20 mouse cellular contexts compared by ENCODE assay signal in genomic region chr3:18706356-18706755, GRCm38 (mm10).
DNase-seq lines count a peak whose midpoint lies in the region; ATAC-seq and TF ChIP-seq lines count a peak whose summit lies in the region.
"Had no signal": no experiment of that assay in that cellular context is flagged by ENCODE, and none has a peak within 500 bp of the region (broad histone marks: within the 10 kb centered on the region; RNA-seq: fewer than 3 reads in every experiment).

No protein-coding gene starts in this region.

- TF ChIP-seq RAD21 in CH12.LX (IDR thresholded peaks at IDR 0.05; ENCODE audit: low read depth, low read length), result no peak

- no peak for TF ChIP-seq CTCF in CH12.LX (conservative IDR thresholded peaks at IDR 0.05 in 1 of 2, IDR thresholded peaks at IDR 0.05 in 1 of 2; ENCODE audit: low read depth in 2 of 2, low read length in 2 of 2)

- in situ Hi-C loops in CH12.LX (cut with MboI; ENCODE audit: low pct_ligation_motif_present, low pct_unique_long_range_greater_than_20kb, low sequenced_read_pairs), result no loop called here

- no peaks in the 10 kb centered on the region for H3K79me2 ChIP-seq in CH12.LX (replicated peaks; ENCODE audit: control insufficient read depth, extremely low read depth, insufficient read depth, poor library complexity, severe bottlenecking)

- H3K36me3 ChIP-seq in forebrain, embryonic 13.5 days (ENCODE audit: poor library complexity, severe bottlenecking), result no peaks in the 10 kb centered on the region
- H3K36me3 ChIP-seq in forebrain, embryonic 10.5 days (replicated peaks), result no peaks in the 10 kb centered on the region
- no peaks in the 10 kb centered on the region for H3K36me3 ChIP-seq in CH12.LX (replicated peaks in 1 of 2; ENCODE audit: control insufficient read depth in 1 of 2, insufficient read depth in 1 of 2, low read length in 1 of 2)
- H3K36me3 ChIP-seq: embryonic facial prominence, embryonic 12.5 days; heart, embryonic 15.5 days; hindbrain, embryonic 13.5 days had no signal

- no peak for TF ChIP-seq EP300 in CH12.LX (IDR thresholded peaks at IDR 0.05; ENCODE audit: low read length)

- H3K4me2 ChIP-seq in forebrain, embryonic 13.5 days, result no peak overlapping the region
- no peak overlapping the region for H3K4me2 ChIP-seq in CH12.LX (ENCODE audit: insufficient read depth, low read depth, poor library complexity, severe bottlenecking)
- H3K4me2 ChIP-seq: embryonic facial prominence, embryonic 12.5 days; heart, embryonic 11.5 days; heart, embryonic 15.5 days; hindbrain, embryonic 13.5 days had no signal

- DNase-seq in forebrain, embryonic 10.5 days (ENCODE audit: extremely low spot score, low spot score), result no peak
- no peak for DNase-seq in frontal cortex, postnatal 36 days (ENCODE audit: low spot score in 2 of 2)
- DNase-seq in CH12.LX (ENCODE audit: extremely low read depth), result peak; percentile 1
- peak; percentile 12 for DNase-seq in telencephalon, adult 2 months (ENCODE audit: low read depth, low spot score)
- DNase-seq in urinary bladder, postnatal 25 days (ENCODE audit: low spot score), result no peak
- DNase-seq: adrenal gland, postnatal 14 days; B cell, adult 2 months; embryo, embryonic 11 days; gastrocnemius, postnatal 14 days; heart, adult 2 months; heart, postnatal 14 days; kidney, adult 11 months had no signal

- H3K4me3 ChIP-seq in forebrain, embryonic 13.5 days, result no peak overlapping the region
- no peak overlapping the region for H3K4me3 ChIP-seq in forebrain, embryonic 10.5 days
- H3K4me3 ChIP-seq in CH12.LX (replicated peaks in 1 of 3; ENCODE audit: low read depth in 2 of 3, low read length in 2 of 3, poor library complexity in 1 of 3), result no peak overlapping the region
- H3K4me3 ChIP-seq: embryonic facial prominence, embryonic 12.5 days; heart, adult 2 months; heart, embryonic 15.5 days; hindbrain, embryonic 13.5 days had no signal

- dilution Hi-C loops in CH12.LX (cut with MboI; ENCODE audit: extremely low pct_ligation_motif_present, extremely low pct_unique_long_range_greater_than_20kb, low sequenced_read_pairs), result no loop called here

- no peak overlapping the region for H3K27ac ChIP-seq in forebrain, embryonic 13.5 days
- H3K27ac ChIP-seq in forebrain, embryonic 10.5 days, result no peak overlapping the region
- no peak overlapping the region for H3K27ac ChIP-seq in CH12.LX (ENCODE audit: insufficient read depth, low read depth)
- H3K27ac ChIP-seq: embryonic facial prominence, embryonic 12.5 days; heart, adult 2 months; heart, embryonic 15.5 days; hindbrain, embryonic 13.5 days; hindbrain, postnatal 0 days had no signal

- no peak overlapping the region for H3K9ac ChIP-seq in forebrain, embryonic 13.5 days
- no peak overlapping the region for H3K9ac ChIP-seq in CH12.LX (ENCODE audit: insufficient read depth, low read depth)
- H3K9ac ChIP-seq: embryonic facial prominence, embryonic 12.5 days; heart, embryonic 15.5 days; hindbrain, embryonic 13.5 days had no signal

- H3K4me1 ChIP-seq in forebrain, embryonic 13.5 days, result peaks cover 17% of the 10 kb centered on the region
- no peaks in the 10 kb centered on the region for H3K4me1 ChIP-seq in forebrain, embryonic 10.5 days
- H3K4me1 ChIP-seq in CH12.LX (ENCODE audit: control insufficient read depth in 1 of 2, insufficient read depth in 2 of 2), result no peaks in the 10 kb centered on the region
- H3K4me1 ChIP-seq: embryonic facial prominence, embryonic 12.5 days; heart, embryonic 15.5 days; hindbrain, embryonic 13.5 days had no signal

- no peaks in the 10 kb centered on the region for H3K27me3 ChIP-seq in forebrain, embryonic 13.5 days
- no peaks in the 10 kb centered on the region for H3K27me3 ChIP-seq in forebrain, embryonic 10.5 days (ENCODE audit: poor library complexity, severe bottlenecking)
- H3K27me3 ChIP-seq in CH12.LX (replicated peaks), result no peaks in the 10 kb centered on the region
- H3K27me3 ChIP-seq: embryonic facial prominence, embryonic 12.5 days; heart, embryonic 15.5 days; hindbrain, embryonic 13.5 days had no signal

- TF ChIP-seq POLR2A in CH12.LX (IDR thresholded peaks at IDR 0.05; ENCODE audit: low read depth, low read length), result no peak

- H3K9me3 ChIP-seq in forebrain, embryonic 13.5 days (replicated peaks), result no peaks in the 10 kb centered on the region
- H3K9me3 ChIP-seq in forebrain, embryonic 10.5 days, result no peaks in the 10 kb centered on the region
- H3K9me3 ChIP-seq in CH12.LX (replicated peaks; ENCODE audit: low read length), result no peaks in the 10 kb centered on the region
- H3K9me3 ChIP-seq: embryonic facial prominence, embryonic 12.5 days; heart, embryonic 15.5 days; hindbrain, embryonic 13.5 days had no signal

- ATAC-seq in forebrain, embryonic 13.5 days, result peak; percentile 63; the same call in 1 of the 2 replicates
- 0 out of 2 replicates have a peak, but pooled peaks have one; percentile 28 for ATAC-seq in frontal cortex, adult (ENCODE audit: low TSS enrichment)
- ATAC-seq: CD4-positive, CD25-positive, alpha-beta regulatory T cell, adult 4 months; hindbrain, postnatal 0 days had no signal

TF ChIP-seq in CH12.LX, 34 proteins besides CTCF, POLR2A, EP300 and RAD21:
- TF ChIP-seq USF1 (IDR thresholded peaks at IDR 0.05; ENCODE audit: low read depth, low read length) (no peak), E2F4 (IDR thresholded peaks at IDR 0.05; ENCODE audit: insufficient replicate concordance, low read depth, low read length) (no peak), MYC (IDR thresholded peaks at IDR 0.05; ENCODE audit: low read depth, low read length) (no peak), ZKSCAN1 (IDR thresholded peaks at IDR 0.05; ENCODE audit: borderline replicate concordance, low read depth, low read length) (no peak), GABPA (IDR thresholded peaks at IDR 0.05; ENCODE audit: insufficient replicate concordance, low read depth, low read length) (no peak), NRF1 (IDR thresholded peaks at IDR 0.05; ENCODE audit: low read depth, low read length) (no peak), BHLHE40 (IDR thresholded peaks at IDR 0.05; ENCODE audit: low read depth, low read length) (no peak), MEF2A (IDR thresholded peaks at IDR 0.05; ENCODE audit: borderline replicate concordance, low read depth, low read length) (no peak), TCF12 (IDR thresholded peaks at IDR 0.05; ENCODE audit: low read depth, low read length) (no peak), PAX5 (IDR thresholded peaks at IDR 0.05; ENCODE audit: low read length) (no peak), MAFK (IDR thresholded peaks at IDR 0.05; ENCODE audit: insufficient replicate concordance, low read length) (no peak), SIN3A (IDR thresholded peaks at IDR 0.05; ENCODE audit: low read length) (no peak), HCFC1 (IDR thresholded peaks at IDR 0.05; ENCODE audit: low read depth, low read length) (no peak), RCOR1 (conservative IDR thresholded peaks at IDR 0.05; ENCODE audit: low read depth, low read length) (no peak)

Comparison
In these comparisons a context has a peak if more than half of its experiments do, and no peak if none do; other contexts are left out.
1. DNase-seq: peak in CH12.LX (single experiment) and telencephalon, adult 2 months (single experiment); none in forebrain, embryonic 10.5 days (single experiment), frontal cortex, postnatal 36 days (0 of 2) and urinary bladder, postnatal 25 days (single experiment).